Mouse (Mus musculus) thymus, adult 2 months (tissue): ENCODE measurements around the gene Krt79.

Experiments used
- CTCF ChIP-seq: fragments of 200-500 bp; IDR thresholded peaks from 2 replicates; pipeline ENCODE4 v1.5.1; 2012; ENCODE audit warnings: mild to moderate bottlenecking, control low read depth, low read length, moderate library complexity, borderline replicate concordance; ENCODE audit not compliant: control insufficient read depth, poor library complexity, insufficient read depth; ENCODE audit errors: extremely low read depth
- POLR2A ChIP-seq: fragments of 200-500 bp; IDR thresholded peaks from 2 replicates; pipeline ENCODE4 v1.6.1; 2012; ENCODE audit warnings: mild to moderate bottlenecking, low read length, control low read depth, moderate library complexity; ENCODE audit not compliant: control insufficient read depth, poor library complexity, insufficient read depth; ENCODE audit errors: extremely low read depth

DNA sequence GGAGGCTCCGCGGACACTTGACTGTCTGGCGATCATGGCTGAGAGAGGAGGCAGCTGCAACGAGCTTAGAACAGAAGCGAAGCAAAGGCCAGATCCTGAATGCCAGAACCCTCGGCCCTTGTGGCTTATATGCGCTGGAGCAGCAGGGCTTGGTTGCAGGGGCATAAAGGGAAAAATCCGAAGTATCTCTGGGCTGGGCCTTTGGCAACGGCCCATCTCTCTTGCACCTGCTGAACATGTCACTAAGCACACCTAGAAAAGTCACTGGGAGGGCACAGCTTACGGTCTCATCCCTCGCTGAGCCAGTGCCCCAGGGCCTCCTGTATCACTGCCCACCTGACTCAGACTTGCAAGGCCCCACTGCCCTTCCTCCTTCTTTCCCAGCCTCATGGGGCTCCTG, 15.5 kb downstream of the Krt79 start, which contains the start of gene Krt4:
- no peak for TF ChIP-seq CTCF
- no peak for TF ChIP-seq POLR2A
